Mouse (Mus musculus) testis, adult 2 months (tissue): ENCODE results near the gene Hfe. TPM values are rescaled to one million over a fixed set of nuclear protein-coding genes. Genes with fewer than 3 reads are reported as not detected.

ENCODE experiments used
- H3K27ac ChIP-seq: fragments of 200-500 bp; 2 replicates; pipeline ENCODE4 v1.5.1; 2012; ENCODE audit warnings: low read depth, low read length; ENCODE audit not compliant: control insufficient read depth, insufficient read depth
- H3K27me3 ChIP-seq: fragments of 200-500 bp; 2 replicates; pipeline ENCODE4 v1.6.1; 2012; ENCODE audit warnings: mild to moderate bottlenecking, low read length, moderate library complexity; ENCODE audit not compliant: control insufficient read depth, insufficient read depth
- H3K36me3 ChIP-seq: fragments of 200-500 bp; 2 replicates; pipeline ENCODE4 v1.6.1; 2012; ENCODE audit warnings: mild to moderate bottlenecking, low read length; ENCODE audit not compliant: control insufficient read depth, insufficient read depth
- H3K4me1 ChIP-seq: fragments of 200-500 bp; 2 replicates; pipeline ENCODE4 v1.6.1; 2012; ENCODE audit warnings: low read length; ENCODE audit not compliant: control insufficient read depth, insufficient read depth
- H3K4me3 ChIP-seq: fragments of 200-500 bp; 2 replicates; pipeline ENCODE4 v1.5.1; 2012; ENCODE audit warnings: low read depth, mild to moderate bottlenecking, low read length, moderate library complexity, mixed read lengths; ENCODE audit not compliant: control insufficient read depth
- CTCF ChIP-seq: fragments of 200-500 bp; IDR thresholded peaks from 2 replicates; pipeline ENCODE4 v1.5.1; 2012; ENCODE audit warnings: low read depth, mild to moderate bottlenecking, inconsistent platforms, low read length, moderate library complexity; ENCODE audit not compliant: control insufficient read depth, insufficient read depth, insufficient replicate concordance
- POLR2A ChIP-seq: fragments of 200-500 bp; IDR thresholded peaks from 2 replicates; pipeline ENCODE4 v1.6.1; 2012; ENCODE audit warnings: low read depth, mild to moderate bottlenecking, inconsistent platforms, low read length, moderate library complexity; ENCODE audit not compliant: control insufficient read depth
- polyA plus RNA-seq: library from polyadenylated mRNA; depleted of rRNA; stranded (reverse); fragments of >200 nt; gene quantifications from 2 replicates; pipeline ENCODE4 v1.2.3, GENCODE M21; 2012; rRNA removed

The Hfe gene
- polyA plus RNA-seq, 1 experiment: 6.1 TPM

- no peak overlapping the region for H3K4me3 ChIP-seq
- H3K27ac ChIP-seq: no peak overlapping the region
- no peaks in the 10 kb centered on the region for H3K27me3 ChIP-seq
- peaks cover 4% of the 10 kb centered on the region; the same call in 1 of the 2 replicates for H3K4me1 ChIP-seq
- no peaks in the 10 kb centered on the region for H3K36me3 ChIP-seq
- no peak for TF ChIP-seq CTCF
Observed at GRCm38 (mm10) chr13:23681990-23682582, 28.6 kb downstream of the Hfe start.

GRCm38 (mm10) chr13:23662536-23662935 lies 48.1 kb downstream of the Hfe start:
- Histone ChIP-seq H3K27me3 (no peaks in the 10 kb centered on the region), H3K4me3 (no peak overlapping the region), H3K4me1 (no peaks in the 10 kb centered on the region), H3K36me3 (no peaks in the 10 kb centered on the region), H3K27ac (no peak overlapping the region)
- TF ChIP-seq CTCF (no peak), POLR2A (no peak)

GRCm38 (mm10) chr13:23659636-23660366 lies 50.9 kb downstream of the Hfe start:
- Histone ChIP-seq H3K4me1 (no peaks in the 10 kb centered on the region), H3K36me3 (no peaks in the 10 kb centered on the region), H3K4me3 (no peak overlapping the region), H3K27me3 (no peaks in the 10 kb centered on the region), H3K27ac (no peak overlapping the region)
- no peak for TF ChIP-seq POLR2A
- TF ChIP-seq CTCF: no peak

Other genes starting within 250 kb of the Hfe start
- gene Btn1a1, start 245.0 kb downstream of the Hfe start, polyA plus RNA-seq: 0.05 and 0.26 TPM in 2 replicates
- 0.08 and 0.21 TPM in 2 replicates for gene Btn2a2, start 222.0 kb downstream of the Hfe start, polyA plus RNA-seq
- 13.2 and 17.1 TPM in 2 replicates for gene Hist1h4h, start 179.8 kb downstream of the Hfe start, polyA plus RNA-seq
- gene Hist1h2af, start 176.9 kb downstream of the Hfe start, polyA plus RNA-seq: 4.4 and 4.5 TPM in 2 replicates
- 1.3 and 2.7 TPM in 2 replicates for gene Hist1h3g, start 175.4 kb downstream of the Hfe start, polyA plus RNA-seq
- 0.07 and 0.13 TPM in 2 replicates for gene Hist1h2bh, start 167.5 kb downstream of the Hfe start, polyA plus RNA-seq
- 1.3 and 1.4 TPM in 2 replicates for gene Hist1h3f, start 166.8 kb downstream of the Hfe start, polyA plus RNA-seq
- 2.1 and 3.7 TPM in 2 replicates for gene Hist1h4f, start 159.2 kb downstream of the Hfe start, polyA plus RNA-seq
- 0.02 and 0.04 TPM in 2 replicates for gene Hist1h1d, start 157.6 kb downstream of the Hfe start, polyA plus RNA-seq
- gene Hist1h3e, start 148.5 kb downstream of the Hfe start, polyA plus RNA-seq: 2.8 and 3.2 TPM in 2 replicates
- gene Hist1h2ae, start 139.6 kb downstream of the Hfe start, polyA plus RNA-seq: 0.34 and 0.36 TPM in 2 replicates
- gene Hist1h2bg, start 139.5 kb downstream of the Hfe start, polyA plus RNA-seq: 6.8 and 7.8 TPM in 2 replicates
- 0.98 and 2.9 TPM in 2 replicates for gene Hist1h2bf, start 136.7 kb downstream of the Hfe start, polyA plus RNA-seq
- gene Hist1h2ad, start 136.5 kb downstream of the Hfe start, polyA plus RNA-seq: 0.90 and 1.0 TPM in 2 replicates
- 0.98 and 1.1 TPM in 2 replicates for gene Hist1h3d, start 135.1 kb downstream of the Hfe start, polyA plus RNA-seq
- 2.7 and 2.9 TPM in 2 replicates for gene Hist1h4d, start 129.3 kb downstream of the Hfe start, polyA plus RNA-seq
- gene Hist1h2be, start 89.7 kb downstream of the Hfe start, polyA plus RNA-seq: 0.42 and 0.58 TPM in 2 replicates
- 0.35 and 0.41 TPM in 2 replicates for gene Hist1h1e, start 88.3 kb downstream of the Hfe start, polyA plus RNA-seq
- 0.20 and 0.26 TPM in 2 replicates for gene Hist1h2ac, start 26.9 kb downstream of the Hfe start, polyA plus RNA-seq
- gene Hist1h2bc, start 26.7 kb downstream of the Hfe start, polyA plus RNA-seq: 17.8 and 19.0 TPM in 2 replicates
- gene Hist1h1t, start 15.0 kb downstream of the Hfe start, polyA plus RNA-seq: 22.2 and 24.8 TPM in 2 replicates
- gene Hist1h4c, start 12.4 kb downstream of the Hfe start, polyA plus RNA-seq: 20.1 and 20.6 TPM in 2 replicates
- 5.4 and 6.9 TPM in 2 replicates for gene Hist1h1c, start 28.0 kb upstream of the Hfe start, polyA plus RNA-seq
- gene Hist1h3c, start 34.7 kb upstream of the Hfe start, polyA plus RNA-seq: 2.3 TPM in 2 replicates
- gene Hist1h2bb, start 35.9 kb upstream of the Hfe start, polyA plus RNA-seq: 3.9 and 7.0 TPM in 2 replicates
- gene Hist1h2ab, start 40.3 kb upstream of the Hfe start, polyA plus RNA-seq: 4.4 and 6.2 TPM in 2 replicates
- gene Hist1h3b, start 41.4 kb upstream of the Hfe start, polyA plus RNA-seq: 4.2 and 4.7 TPM in 2 replicates
- gene Hist1h4b, start 46.2 kb upstream of the Hfe start, polyA plus RNA-seq: 2.4 and 2.5 TPM in 2 replicates
- 83.8 and 94.1 TPM in 2 replicates for gene Hist1h4a, start 50.4 kb upstream of the Hfe start, polyA plus RNA-seq
- 29.4 and 33.4 TPM in 2 replicates for gene Hist1h3a, start 51.5 kb upstream of the Hfe start, polyA plus RNA-seq
- 2.9 and 4.3 TPM in 2 replicates for gene Hist1h1a, start 52.8 kb upstream of the Hfe start, polyA plus RNA-seq
- gene Trim38, start 59.1 kb upstream of the Hfe start, polyA plus RNA-seq: 2.1 and 2.5 TPM in 2 replicates
- gene Slc17a2, start 96.1 kb upstream of the Hfe start, polyA plus RNA-seq: 0.40 and 0.41 TPM in 2 replicates
- 0.10 and 0.21 TPM in 2 replicates for gene Slc17a3, start 128.6 kb upstream of the Hfe start, polyA plus RNA-seq
- 0.11 and 0.22 TPM in 2 replicates for gene Slc17a1, start 156.9 kb upstream of the Hfe start, polyA plus RNA-seq
- not detected in 2 replicates for gene Slc17a4, start 204.2 kb upstream of the Hfe start, polyA plus RNA-seq
- 226 and 228 TPM in 2 replicates for gene Hist1h2ba, start 223.3 kb upstream of the Hfe start, polyA plus RNA-seq
- gene Hist1h2aa, start 223.6 kb upstream of the Hfe start, polyA plus RNA-seq: 39.5 and 59.1 TPM in 2 replicates